Mouse (Mus musculus): ENCODE data around the gene Sez6l. TPM values are rescaled to one million over a fixed set of nuclear protein-coding genes. Genes with fewer than 3 reads are reported as not detected.

Gene Sez6l
- total RNA-seq, 2 experiments from 2014 or later: 7.6 to 8.7 TPM

GRCm38 (mm10) chr5:112535868-112536267 is 41.1 kb downstream of the Sez6l start:
- no peak for DNase-seq (ENCODE audit: low spot score in 2 of 2)

GRCm38 (mm10) chr5:112534146-112534545 is 42.8 kb downstream of the Sez6l start:
- no peak for DNase-seq (ENCODE audit: low spot score in 2 of 2)

GRCm38 (mm10) chr5:112533312-112534075 is 43.5 kb downstream of the Sez6l start:
- no peak for DNase-seq (ENCODE audit: low spot score in 2 of 2)

- no peak for DNase-seq (ENCODE audit: low spot score in 2 of 2)
Observed at GRCm38 (mm10) chr5:112532894-112533293, 44.1 kb downstream of the Sez6l start.

GRCm38 (mm10) chr5:112532210-112532609 is 44.8 kb downstream of the Sez6l start:
- no peak for DNase-seq (ENCODE audit: low spot score in 2 of 2)

- DNase-seq (ENCODE audit: low spot score in 2 of 2): no peak
Observed at GRCm38 (mm10) chr5:112531111-112531510, 45.9 kb downstream of the Sez6l start.

GRCm38 (mm10) chr5:112526936-112527335 is 50.0 kb downstream of the Sez6l start:
- DNase-seq (ENCODE audit: low spot score in 2 of 2): no peak

GRCm38 (mm10) chr5:112526435-112526834 is 50.5 kb downstream of the Sez6l start:
- DNase-seq (ENCODE audit: low spot score in 2 of 2): no peak

- DNase-seq (ENCODE audit: low spot score in 2 of 2): no peak
Observed at GRCm38 (mm10) chr5:112525980-112526379, 51.0 kb downstream of the Sez6l start.

- DNase-seq (ENCODE audit: low spot score in 2 of 2): no peak
Observed at GRCm38 (mm10) chr5:112525271-112525670, 51.7 kb downstream of the Sez6l start.

GRCm38 (mm10) chr5:112523796-112524195 is 53.2 kb downstream of the Sez6l start:
- no peak for DNase-seq (ENCODE audit: low spot score in 2 of 2)

- DNase-seq (ENCODE audit: low spot score in 2 of 2): no peak
Observed at GRCm38 (mm10) chr5:112523331-112523730, 53.7 kb downstream of the Sez6l start.

- DNase-seq (ENCODE audit: low spot score in 2 of 2): no peak
Observed at GRCm38 (mm10) chr5:112521703-112522527, 55.1 kb downstream of the Sez6l start.

- DNase-seq (ENCODE audit: low spot score in 2 of 2): no peak
Observed at GRCm38 (mm10) chr5:112520826-112521702, 55.9 kb downstream of the Sez6l start.

GRCm38 (mm10) chr5:112518773-112519172 is 58.2 kb downstream of the Sez6l start:
- DNase-seq (ENCODE audit: low spot score in 2 of 2): no peak

- DNase-seq (ENCODE audit: low spot score in 2 of 2): no peak
Observed at GRCm38 (mm10) chr5:112517454-112517853, 59.5 kb downstream of the Sez6l start.

- DNase-seq (ENCODE audit: low spot score in 2 of 2): no peak
Observed at GRCm38 (mm10) chr5:112516527-112516926, 60.5 kb downstream of the Sez6l start.

GRCm38 (mm10) chr5:112510351-112510750 is 66.6 kb downstream of the Sez6l start:
- no peak for DNase-seq (ENCODE audit: low spot score in 2 of 2)

GRCm38 (mm10) chr5:112509916-112510315 is 67.1 kb downstream of the Sez6l start:
- no peak for DNase-seq (ENCODE audit: low spot score in 2 of 2)

GRCm38 (mm10) chr5:112505595-112505994 is 71.4 kb downstream of the Sez6l start:
- DNase-seq (ENCODE audit: low spot score in 2 of 2): no peak

GRCm38 (mm10) chr5:112501384-112501783 is 75.6 kb downstream of the Sez6l start:
- no peak for DNase-seq (ENCODE audit: low spot score in 2 of 2)
